Mouse (Mus musculus) lung, postnatal 36 days (tissue): ENCODE data around the gene Stat5a.

Experiments used
- DNase-seq: peaks from one replicate; pipeline ENCODE4 v3.0.0; 2022; ENCODE audit warnings: mixed read lengths

The Stat5a gene

DNA sequence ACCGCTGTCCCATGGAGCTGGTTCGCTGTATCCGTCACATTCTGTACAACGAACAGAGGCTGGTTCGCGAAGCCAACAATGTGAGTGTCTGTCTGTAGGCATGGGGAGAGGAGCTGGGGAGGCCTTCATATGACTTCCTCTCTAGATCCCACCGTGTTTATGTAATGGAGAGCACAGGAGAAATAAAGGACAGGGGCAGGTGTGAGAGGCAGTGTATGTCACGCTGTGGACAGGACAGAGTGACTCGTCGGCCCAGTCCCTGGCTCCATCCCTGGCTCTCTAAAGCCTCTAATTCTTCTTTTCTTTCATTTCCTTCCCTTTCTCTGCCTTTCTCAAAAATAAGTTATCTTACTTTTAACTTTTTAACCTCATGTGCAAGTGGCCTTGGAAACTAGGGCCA lies 4.0 kb downstream of the Stat5a start:
- no peak for DNase-seq

DNA sequence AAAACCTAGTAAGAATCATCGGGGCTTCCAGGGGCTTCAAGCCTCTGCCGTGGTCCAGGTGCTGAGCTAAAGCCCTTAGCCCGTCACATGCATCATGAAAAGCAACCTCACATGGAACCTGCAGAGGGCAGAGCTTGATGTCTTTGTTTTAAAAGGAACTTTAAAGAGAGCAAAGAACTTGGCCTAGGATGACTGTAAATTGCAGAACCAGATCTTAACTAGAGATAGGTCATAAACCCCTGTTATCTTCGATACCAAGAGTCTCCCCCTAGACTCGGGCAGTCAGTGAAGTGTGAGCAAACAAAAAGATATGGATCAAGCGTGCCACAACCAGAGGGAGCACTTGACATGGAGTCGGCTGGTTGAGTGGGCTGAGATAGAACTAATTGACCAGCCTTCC lies 6.5 kb downstream of the Stat5a start:
- DNase-seq = no peak

DNA sequence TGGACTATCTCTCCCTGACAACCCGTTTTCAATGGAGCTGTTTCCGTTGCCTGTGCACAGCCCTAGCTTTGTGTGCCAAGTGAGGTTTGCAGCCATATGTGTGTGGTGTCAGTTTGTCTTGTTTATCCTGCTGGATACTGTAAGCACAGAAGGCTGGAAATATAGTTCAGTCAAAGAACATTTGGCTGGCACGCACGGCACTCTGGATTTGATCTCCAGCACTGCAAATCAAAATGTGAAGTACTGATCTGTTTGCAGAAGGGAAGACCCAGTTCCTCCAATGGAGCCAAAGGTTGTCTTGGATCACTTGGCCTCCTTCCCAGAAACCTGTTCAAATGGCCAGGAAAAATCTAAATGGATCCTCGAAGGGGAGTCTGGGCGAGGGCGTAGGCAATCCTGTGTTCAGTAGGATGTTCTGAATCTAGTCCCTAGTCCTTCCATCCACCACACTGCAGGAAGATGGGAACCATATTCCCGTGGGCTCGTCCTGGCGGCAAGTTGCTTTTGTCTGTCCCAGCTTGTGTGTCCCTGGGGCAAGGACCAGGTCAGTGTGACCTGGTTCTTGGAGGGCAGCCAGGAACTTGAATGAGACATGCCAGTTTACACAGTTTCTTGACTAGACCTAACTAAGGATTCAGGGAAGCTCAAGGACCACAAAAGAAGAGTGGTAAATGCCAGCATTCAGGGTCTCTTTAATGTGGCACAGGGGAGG lies 11.3 kb downstream of the Stat5a start:
- peak; percentile 49 for DNase-seq

DNA sequence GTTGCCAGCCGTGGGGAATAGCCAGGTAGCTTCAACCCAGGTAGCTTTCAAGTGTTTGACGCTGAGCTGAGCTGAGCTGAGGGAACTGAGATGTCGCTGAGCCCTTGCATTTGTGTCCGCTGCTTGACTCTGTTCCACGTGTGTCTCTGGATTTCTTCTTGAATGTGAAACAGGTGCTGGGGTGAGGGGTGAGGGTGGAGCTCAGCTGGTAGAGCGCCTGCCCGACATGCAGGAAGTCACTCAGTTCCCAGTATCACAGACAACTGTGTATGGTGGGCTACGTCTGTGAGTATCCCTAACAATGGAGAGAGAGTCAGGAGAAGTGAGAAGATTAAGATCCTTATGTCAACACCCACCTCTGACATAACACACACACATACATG lies 11.8 kb downstream of the Stat5a start:
- DNase-seq = no peak

DNA sequence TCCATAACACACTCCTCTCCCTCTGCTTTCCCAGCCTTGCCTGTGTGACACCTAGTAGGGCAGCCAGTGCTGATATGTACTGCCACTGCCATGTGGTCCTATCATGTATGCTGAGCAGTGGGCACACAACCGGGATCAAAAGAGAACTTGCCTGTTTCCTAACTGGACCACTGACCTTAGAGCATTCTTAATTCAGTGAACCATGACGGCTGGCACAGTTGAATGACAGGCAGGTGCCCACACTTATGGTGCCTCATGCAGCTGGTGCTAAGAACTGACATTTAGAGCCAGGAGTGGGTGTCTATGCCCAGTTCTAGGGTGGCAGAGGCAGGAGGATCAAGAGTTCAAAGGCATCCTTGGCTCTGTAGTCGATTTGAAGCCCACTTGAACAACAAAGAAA lies 16.6 kb downstream of the Stat5a start:
- DNase-seq = no peak

DNA sequence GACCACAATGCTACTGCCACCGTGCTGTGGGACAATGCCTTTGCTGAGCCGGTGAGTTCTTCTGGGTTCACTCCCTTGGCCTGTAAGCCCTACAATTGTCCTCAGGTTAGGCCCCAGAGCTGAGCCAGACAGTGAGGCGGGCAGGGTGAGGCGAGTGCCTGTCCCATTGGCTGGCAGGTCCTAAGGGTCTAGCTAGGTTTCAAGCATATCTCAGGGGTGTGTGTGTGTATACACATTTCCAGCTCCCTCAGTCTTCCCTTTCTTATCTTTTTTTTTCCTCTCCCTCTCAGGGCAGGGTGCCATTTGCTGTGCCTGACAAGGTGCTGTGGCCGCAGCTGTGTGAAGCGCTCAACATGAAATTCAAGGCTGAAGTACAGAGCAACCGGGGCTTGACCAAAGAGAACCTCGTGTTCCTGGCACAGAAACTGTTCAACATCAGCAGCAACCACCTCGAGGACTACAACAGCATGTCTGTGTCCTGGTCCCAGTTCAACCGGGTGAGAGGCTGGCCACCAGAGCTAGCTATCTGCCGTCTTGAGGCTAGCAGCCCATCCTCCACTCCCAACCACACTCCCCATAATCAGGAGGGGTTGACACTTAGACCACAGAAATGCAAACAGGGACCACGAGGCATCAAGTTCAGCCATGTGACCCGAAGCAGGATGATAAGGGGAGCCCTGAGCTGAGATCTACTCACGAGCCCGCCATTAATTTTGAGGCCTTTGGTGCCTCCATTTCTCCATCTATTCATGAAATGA lies 20.3 kb downstream of the Stat5a start:
- no peak for DNase-seq

DNA sequence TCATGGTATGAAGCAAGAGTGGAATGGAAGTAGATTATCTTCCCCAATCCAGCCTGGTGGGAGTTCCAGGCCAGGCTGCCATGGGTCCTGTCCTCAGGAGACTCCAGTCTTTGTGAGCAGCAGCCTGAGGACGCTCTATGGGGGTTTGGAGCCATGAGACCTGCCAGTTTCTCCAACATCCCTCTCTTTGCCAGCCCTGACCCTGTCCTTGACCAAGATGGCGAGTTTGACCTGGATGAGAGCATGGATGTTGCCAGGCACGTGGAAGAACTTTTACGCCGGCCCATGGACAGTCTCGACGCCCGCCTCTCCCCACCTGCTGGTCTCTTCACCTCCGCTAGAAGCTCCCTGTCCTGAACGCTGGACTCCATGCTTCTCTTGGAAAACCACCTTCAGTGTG lies 24.5 kb downstream of the Stat5a start:
- DNase-seq = no peak

DNA sequence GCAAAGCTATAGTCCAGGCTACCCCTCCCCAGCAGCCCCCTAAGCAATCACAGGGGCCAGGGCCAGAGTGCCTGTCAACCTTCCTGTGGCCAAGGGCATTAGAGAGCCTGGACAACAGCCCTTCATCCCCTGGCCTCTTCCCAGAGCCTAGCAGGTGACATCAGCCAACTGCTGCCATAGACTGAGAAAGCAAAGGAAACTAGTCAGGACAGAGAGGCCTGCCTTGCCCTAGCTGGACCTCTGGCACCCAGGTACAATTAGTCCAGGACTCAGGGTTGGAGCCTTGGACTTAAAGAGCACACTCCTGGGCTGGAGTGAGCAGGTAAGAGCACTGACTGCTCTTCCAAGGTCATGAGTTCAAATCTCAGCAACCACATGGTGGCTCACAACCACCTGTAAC lies 26.3 kb downstream of the Stat5a start:
- DNase-seq = no peak

DNA sequence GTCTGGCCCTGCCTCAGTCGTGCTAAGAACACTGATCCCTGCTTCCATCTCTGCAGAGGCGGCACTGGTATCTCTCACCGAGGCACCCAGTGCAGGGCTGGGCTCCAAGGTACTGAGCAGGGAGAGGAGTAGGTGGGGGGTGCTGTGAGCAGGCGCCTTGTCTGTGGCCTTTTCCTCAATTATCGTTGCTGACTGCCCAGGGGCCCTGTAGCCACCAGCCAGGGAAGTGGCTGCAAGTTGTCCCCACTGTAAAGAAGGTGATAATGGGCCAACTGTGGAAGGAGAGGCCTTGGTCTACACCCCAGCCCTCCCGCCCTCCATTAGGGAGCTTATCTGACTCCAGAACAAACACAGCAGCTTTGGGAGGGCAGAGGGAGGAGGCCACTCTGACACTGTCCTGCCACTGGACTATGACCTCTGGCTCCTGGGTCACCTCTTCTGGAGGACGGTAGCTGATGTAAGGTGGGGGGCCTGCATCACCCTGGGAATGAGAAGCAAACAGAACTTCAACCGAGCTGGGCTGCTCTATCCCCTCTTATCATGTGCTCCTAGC lies 27.1 kb downstream of the Stat5a start:
- DNase-seq = no peak

DNA sequence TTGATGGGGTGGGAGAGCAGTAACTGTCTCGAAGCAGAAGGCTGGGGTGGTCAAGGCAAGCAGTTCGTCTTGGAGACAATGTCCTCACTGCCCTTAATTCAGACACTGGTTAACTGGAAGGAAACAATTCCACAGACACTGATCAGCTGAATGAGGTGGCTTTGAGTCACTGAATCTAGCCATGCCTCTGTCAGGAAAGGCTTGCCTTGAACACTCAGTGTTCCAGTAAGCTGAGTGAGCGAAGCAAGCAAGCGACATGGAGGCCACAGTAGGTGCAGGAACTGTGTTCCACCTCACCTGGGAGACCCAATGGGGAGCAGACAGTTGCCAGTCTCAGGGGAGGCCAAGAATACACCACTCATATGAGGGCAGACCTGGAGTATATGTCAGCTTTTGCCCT lies 28.1 kb downstream of the Stat5a start:
- no peak for DNase-seq

DNA sequence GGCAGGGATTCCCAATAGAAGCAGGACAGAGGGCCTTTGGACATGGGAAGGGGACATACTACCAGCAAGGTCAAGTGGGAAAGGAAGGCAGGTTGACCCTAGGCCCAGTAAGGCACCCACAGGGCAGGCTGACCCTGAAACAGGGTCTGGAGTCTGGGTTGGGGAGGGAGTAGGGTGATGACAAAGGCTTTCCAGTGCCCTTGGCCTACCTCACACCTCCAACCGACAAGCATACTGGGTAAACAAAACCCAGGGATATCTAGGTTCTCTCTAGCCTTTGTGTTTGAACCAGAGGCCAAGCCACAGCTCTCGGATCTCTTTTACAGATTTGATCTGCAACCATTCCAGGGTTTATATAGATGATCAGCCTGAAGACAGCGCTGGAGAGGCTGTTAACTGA lies 28.6 kb downstream of the Stat5a start:
- no peak for DNase-seq

DNA sequence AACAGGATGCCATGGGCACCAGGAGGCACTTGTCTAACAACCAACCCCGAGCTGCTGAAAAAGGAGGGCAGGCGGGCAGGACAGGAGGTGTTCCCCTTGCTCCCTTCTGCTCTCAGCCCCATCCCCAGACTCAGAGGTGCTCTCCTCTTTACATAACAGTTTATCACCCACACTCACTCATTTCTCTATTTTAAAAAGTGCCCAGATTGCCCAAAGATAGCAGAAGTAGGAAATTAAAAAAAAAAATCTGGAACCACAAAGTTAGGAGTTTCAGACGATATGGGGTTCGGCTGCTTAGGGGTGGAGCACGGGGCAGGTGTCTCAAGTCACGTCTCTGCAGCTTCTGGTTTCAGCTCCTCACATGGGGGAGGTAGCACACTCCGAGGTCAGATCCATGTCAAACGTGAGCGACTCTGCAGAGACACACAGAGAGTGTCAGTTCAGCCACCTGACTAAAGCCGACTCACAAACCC lies 29.2 kb downstream of the Stat5a start:
- no peak for DNase-seq

DNA sequence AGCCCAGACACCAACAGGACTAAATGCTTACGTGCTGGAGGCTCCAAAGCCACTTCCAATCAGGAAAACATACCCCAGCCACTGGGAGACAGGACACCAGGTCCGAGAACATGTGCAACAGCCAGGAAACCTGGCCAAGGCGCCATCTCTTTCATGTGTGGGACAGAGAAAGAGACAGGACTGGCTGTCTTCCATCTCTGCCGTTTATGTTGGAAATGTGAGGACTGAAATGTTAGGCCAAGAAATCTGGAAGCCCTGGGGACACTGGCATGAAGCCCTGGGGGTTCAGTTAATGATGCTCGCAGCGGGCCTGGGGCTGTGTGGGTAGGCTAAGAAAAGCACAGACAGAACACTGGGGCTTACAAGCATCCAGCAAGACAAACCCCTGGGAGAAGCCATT lies 31.3 kb downstream of the Stat5a start:
- no peak for DNase-seq

DNA sequence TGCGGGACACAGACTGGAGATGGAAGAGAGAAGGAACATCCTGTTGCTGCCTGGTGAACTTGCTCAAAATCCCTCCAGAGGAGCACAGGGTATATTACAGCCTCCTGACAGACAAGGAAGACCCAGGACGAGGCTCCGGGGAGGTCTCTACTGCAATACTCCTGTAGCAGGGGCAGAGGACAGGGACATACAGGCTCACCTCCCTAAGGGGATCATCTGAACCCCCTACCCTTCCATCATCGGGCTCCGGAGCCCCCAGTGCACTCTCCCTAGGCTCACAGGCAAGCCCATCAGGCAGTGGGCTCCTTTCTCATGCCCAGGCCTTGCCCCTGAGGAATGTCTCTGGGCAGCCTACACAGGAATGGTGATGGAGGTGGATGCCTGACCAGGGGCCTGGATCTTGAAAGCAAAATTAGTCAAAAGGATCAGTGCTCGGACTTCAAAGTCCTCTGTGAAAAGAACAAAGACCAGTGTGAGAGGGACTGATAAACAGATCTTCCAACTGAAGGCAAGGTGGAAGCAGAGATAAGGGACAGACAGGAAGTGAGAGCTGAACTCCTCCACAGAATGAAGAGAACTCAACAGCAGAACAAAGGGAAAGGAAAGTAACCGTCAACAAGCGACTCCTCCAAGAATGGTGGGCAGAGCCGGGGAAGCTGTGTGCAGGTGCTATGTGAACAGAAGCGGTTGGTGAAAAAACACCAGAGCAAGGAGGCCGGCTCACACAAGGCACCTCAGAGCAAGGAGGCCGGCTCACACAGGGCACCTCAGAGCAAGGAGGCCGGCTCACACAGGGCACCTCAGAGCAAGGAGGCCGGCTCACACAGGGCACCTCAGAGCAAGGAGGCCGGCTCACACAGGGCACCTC lies 32.3 kb downstream of the Stat5a start:
- peak; percentile 29 for DNase-seq

DNA sequence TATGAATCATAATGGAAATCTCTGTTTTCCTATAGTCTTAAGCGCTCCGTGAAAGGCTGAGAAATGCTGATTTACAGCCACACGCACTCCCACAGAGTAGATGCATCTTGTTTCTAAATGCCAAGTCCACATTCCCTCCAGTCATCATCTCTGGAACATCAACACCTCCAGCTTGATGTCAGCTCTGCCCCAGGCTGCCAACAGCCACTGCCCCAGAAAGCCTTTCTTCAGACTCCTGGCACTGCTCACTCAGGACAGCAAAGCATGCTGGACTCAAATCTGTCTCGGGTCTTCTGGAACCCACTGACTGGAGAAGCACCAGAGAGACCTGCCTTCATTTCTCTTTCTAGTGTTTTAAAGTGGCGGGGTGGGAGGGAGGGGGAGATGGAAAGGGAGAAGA lies 33.3 kb downstream of the Stat5a start:
- DNase-seq = no peak

DNA sequence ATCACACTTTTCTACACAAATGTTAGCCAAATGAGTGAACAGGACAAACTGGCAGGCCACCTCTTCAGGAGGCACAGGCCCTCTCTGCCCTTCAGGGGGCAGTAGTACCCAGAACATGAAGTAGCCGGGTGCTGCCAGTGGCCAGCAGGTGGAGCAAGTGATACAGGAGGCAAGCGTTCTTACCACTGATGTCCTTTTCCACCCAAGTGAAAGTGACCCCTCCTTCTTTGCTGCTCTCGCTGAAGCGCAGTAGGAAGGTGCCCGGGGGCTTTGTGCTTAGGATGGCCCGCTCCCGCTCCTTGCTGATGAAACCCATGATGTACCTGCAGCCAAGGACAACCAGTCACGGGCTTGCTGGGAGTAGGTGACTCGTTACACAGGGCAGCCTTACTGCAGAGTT lies 34.3 kb downstream of the Stat5a start:
- DNase-seq = peak; percentile 95

DNA sequence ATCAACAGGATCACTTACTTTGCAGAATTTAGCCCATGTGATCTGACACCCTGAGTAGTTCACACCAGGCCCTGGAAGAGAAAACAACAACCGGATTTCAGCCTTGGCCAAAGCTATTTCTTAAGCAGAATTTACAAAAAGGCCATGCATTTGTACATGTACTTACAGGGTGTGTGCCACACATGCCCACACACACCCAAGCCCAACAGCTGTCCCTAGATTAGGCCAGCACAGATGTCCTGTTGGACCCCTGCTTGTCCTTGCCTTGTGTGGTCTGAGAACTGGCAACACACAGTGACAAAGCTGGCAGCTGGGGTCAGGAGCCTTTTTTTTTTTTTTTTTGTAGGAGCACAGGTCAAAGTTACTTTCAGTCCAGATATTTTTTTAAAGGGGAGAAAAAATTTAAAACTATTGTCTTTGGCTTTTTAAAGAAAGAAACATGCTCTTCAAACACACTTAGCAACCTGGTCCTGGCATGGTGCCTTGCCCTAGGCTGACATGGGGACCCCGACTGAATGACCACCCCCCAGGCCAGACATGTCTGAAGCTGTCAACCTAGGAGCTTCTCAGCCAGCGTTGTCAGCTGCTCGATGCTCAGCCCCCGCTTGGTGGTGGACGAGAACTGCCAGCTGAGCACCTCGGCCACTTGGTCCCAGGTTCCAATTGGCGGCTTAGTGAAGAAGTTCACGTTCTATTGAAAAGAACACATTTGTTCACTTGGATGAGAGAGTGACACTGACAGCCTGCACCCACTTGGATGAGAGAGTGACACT lies 35.2 kb downstream of the Stat5a start:
- DNase-seq = no peak

DNA sequence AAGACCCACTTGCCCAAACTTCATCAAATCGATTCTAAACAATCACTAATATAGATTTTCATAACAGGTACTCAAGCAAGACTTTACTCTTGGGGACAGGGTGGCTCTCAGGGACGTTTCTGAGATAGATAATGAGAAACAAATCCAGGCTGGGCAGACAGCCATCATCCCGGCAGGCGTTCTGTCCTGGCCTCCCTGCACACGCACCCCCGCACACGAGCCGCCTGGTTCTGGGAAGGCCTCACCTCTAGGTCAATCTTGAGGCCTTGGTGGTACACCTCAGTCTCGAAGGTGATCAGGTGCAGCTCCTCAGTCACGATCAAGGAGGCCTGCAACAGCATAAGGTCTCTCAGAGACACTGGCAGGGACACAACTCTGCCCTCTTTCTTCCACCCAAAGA lies 36.9 kb downstream of the Stat5a start:
- DNase-seq = no peak

DNA sequence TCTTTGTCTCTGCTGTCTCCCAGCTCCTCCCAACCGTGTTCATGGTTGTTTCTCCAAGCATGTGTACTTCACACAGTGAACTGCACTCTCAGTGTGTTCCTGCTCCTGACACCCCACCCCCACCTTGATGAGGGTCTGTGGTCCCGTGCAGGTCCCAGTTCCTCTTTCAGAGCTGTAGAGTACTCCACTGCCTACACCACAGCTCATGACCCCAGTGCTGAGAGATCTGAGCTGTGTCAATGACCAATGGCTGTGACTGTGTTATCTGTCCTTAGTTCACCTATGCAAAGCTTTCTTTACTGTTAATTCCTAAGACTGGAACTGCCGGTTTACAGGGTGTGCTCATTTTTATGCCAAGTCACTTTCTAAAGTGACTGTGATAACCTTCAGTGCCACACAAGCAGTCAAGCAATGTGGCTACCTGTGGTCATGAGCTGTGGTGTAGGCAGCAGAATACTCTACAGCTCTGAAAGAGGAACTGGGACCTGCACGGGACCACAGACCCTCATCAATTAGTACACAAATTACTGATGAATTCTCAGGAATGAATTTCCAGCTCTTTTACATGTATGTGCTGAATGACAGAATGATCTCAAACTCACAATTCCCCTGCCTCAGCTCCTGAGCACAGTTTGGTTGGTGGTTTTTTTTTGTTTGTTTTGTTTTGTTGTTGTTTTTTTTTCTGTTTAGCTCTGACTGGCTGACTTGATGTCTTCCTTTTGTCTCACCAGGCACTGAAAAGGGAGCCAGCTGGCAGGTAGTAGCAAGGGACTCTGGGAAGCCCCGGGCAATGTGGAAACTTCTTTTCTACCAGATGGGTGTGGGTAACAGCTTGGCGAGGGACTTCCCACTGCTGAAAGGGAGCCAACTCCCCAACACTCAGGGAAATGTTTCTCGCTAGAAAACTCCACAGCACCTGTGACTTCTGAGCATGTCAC lies 38.4 kb downstream of the Stat5a start:
- peak; percentile 36 for DNase-seq

DNA sequence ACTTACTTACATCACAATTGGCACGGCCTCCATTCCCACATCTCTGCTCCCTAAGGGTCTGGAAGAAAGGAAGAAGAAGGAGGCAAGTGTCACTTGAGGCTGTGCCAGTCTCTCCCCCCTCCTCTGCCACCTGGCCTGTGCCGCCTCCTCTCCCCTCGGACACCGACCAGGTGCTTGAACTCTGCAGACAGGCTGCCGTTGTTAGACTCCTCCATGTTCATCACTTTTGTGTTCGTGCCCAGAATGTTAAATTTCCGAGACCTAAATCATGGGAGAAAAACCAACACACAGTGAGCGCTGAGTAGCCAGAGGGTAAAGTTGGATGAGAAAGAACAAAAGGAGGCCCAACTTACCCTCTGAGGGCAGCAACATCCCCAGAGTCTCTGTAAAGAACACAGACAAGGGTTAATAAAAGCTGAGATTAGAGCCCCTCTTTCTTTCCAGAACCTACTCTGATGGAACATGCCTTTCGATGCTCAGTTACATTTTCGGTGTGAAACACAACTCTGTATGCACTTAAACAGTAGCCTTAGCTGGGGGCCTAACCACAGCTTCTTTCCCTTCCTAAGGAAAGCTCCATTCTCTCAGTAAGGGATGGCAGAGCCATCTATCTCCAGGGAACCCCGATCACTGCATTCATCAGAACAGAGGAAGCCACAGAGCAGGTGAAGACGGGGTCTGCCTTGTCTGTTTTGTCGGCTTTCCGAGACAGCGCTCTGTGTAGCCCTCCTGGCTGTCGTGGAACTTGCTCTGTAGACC lies 39.5 kb downstream of the Stat5a start:
- DNase-seq = no peak
